In the genomic region with DNA sequence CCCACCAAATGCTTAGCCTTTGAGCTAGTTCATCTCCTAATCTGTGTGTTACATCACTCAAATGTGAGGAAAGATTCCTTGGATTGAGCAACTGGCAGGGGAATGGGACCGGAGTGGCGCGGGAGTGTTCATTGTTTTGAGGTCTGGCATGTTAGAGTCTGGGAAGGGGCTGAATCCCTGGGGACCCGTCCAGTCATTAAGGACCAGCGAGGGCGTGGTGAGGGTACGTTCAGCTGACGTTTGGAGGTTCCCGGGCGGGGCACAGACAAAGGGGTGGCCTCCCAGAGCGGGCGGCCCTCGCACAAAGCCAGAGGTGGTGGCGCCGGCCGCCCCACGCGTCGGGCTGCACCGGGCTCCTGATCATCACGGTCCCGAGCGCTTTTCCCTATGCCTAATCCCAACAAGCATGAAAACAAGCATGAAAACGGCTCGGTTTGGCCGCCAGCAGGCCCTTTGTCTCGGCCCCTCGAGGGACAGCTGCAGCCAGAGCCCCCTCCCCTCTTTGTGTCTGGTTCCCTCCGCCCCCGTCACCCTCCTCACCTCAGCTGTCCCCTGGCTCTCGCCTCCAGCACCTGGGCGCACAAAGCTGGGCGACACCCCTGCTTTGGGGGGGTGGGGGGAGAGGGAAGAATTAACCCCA, we compare ENCODE assay signal across 8 mouse cellular contexts. TPM values are rescaled to one million over a fixed set of nuclear protein-coding genes. Genes with fewer than 3 reads are reported as not detected.
DNase-seq lines count a peak whose midpoint lies in the region; ATAC-seq and TF ChIP-seq lines count a peak whose summit lies in the region.

No protein-coding gene starts in this region.

- no peaks in the 10 kb centered on the region for H3K9me3 ChIP-seq in embryonic facial prominence, embryonic 12.5 days
- no peaks in the 10 kb centered on the region for H3K9me3 ChIP-seq in intestine, embryonic 16.5 days (ENCODE audit: control insufficient read depth, low read length)
- H3K9me3 ChIP-seq in neural tube, embryonic 13.5 days: no peaks in the 10 kb centered on the region

- peak overlapping the region; percentile 57; the same call in 1 of the 2 replicates for H3K9ac ChIP-seq in embryonic facial prominence, embryonic 12.5 days
- H3K9ac ChIP-seq in intestine, embryonic 16.5 days (ENCODE audit: low read depth, low read length): peak overlapping the region; percentile 54
- H3K9ac ChIP-seq in neural tube, embryonic 13.5 days: peak overlapping the region; percentile 74

- H3K36me3 ChIP-seq in embryonic facial prominence, embryonic 12.5 days: no peaks in the 10 kb centered on the region
- no peaks in the 10 kb centered on the region for H3K36me3 ChIP-seq in intestine, embryonic 16.5 days (ENCODE audit: control insufficient read depth, insufficient read depth, low read length)
- no peaks in the 10 kb centered on the region for H3K36me3 ChIP-seq in neural tube, embryonic 13.5 days

- 2% methylated on average over 33 of the region's 33 CpGs for WGBS in embryonic facial prominence, embryonic 12.5 days
- WGBS in intestine, embryonic 16.5 days: 4% methylated on average over 32 of the region's 33 CpGs
- WGBS in neural tube, embryonic 13.5 days: 2% methylated on average over 32 of the region's 33 CpGs

- peak; percentile 25; the same call in 1 of the 2 replicates for ATAC-seq in embryonic facial prominence, embryonic 12.5 days (ENCODE audit: insufficient number of reproducible peaks, insufficient read depth, low FRiP score, low TSS enrichment)
- peak; percentile 44; the same call in 1 of the 2 replicates for ATAC-seq in intestine, embryonic 16.5 days
- ATAC-seq in neural tube, embryonic 13.5 days (ENCODE audit: low read depth): peak; percentile 82
- ATAC-seq in erythroblast, adult 5-6 weeks (replicated peaks; ENCODE audit: low FRiP score, poor library complexity, severe bottlenecking): no peak

- peaks cover 3% of the 10 kb centered on the region; the same call in 1 of the 2 replicates for H3K27me3 ChIP-seq in embryonic facial prominence, embryonic 12.5 days
- 0 out of 2 replicates have a peak, but pooled peaks cover 6% of the 10 kb centered on the region for H3K27me3 ChIP-seq in intestine, embryonic 16.5 days (replicated peaks; ENCODE audit: control insufficient read depth, insufficient read depth, low read length)
- H3K27me3 ChIP-seq in neural tube, embryonic 13.5 days: peaks cover 39% of the 10 kb centered on the region

- peak overlapping the region; percentile 17 for H3K4me3 ChIP-seq in layer of hippocampus, adult 2 months
- H3K4me3 ChIP-seq in embryonic facial prominence, embryonic 12.5 days: peak overlapping the region; percentile 36
- H3K4me3 ChIP-seq in intestine, embryonic 16.5 days (ENCODE audit: low read length): peak overlapping the region; percentile 38
- peak overlapping the region; percentile 35 for H3K4me3 ChIP-seq in neural tube, embryonic 13.5 days

- peaks cover 14% of the 10 kb centered on the region; the same call in 1 of the 2 replicates for H3K4me1 ChIP-seq in embryonic facial prominence, embryonic 12.5 days
- peaks cover 7% of the 10 kb centered on the region for H3K4me1 ChIP-seq in intestine, embryonic 16.5 days (ENCODE audit: control insufficient read depth, insufficient read depth, low read length)
- peaks cover 14% of the 10 kb centered on the region for H3K4me1 ChIP-seq in neural tube, embryonic 13.5 days (replicated peaks)

- H3K4me2 ChIP-seq in embryonic facial prominence, embryonic 12.5 days (replicated peaks): peak overlapping the region; percentile 71
- H3K4me2 ChIP-seq in intestine, embryonic 16.5 days (ENCODE audit: low read depth, low read length): peak overlapping the region; percentile 55
- peak overlapping the region; percentile 62 for H3K4me2 ChIP-seq in neural tube, embryonic 13.5 days

- H3K27ac ChIP-seq in layer of hippocampus, adult 2 months: no peak overlapping the region
- H3K27ac ChIP-seq in embryonic facial prominence, embryonic 12.5 days: peak overlapping the region; percentile 41
- H3K27ac ChIP-seq in intestine, embryonic 16.5 days (ENCODE audit: low read length): no peak overlapping the region
- H3K27ac ChIP-seq in neural tube, embryonic 13.5 days (replicated peaks): peak overlapping the region; percentile 85

- TF ChIP-seq CTCF in layer of hippocampus, adult 2 months (conservative IDR thresholded peaks at IDR 0.05): no peak

- no peak for DNase-seq in layer of hippocampus, adult 2 months (ENCODE audit: low spot score in 2 of 2)
- no peak for DNase-seq in layer of hippocampus, postnatal 14 days (ENCODE audit: low spot score in 2 of 2)
- DNase-seq in B cell, adult 2 months: no peak
- DNase-seq in urinary bladder, postnatal 36 days (ENCODE audit: low spot score in 2 of 2): no peak

RNA-seq across cellular contexts. Expression of gene 5730409E04Rik, which starts 10.2 kb away (rescaled TPM):
- 10 to 100 TPM; 64.3 to 72.3 TPM for total RNA-seq in layer of hippocampus, adult 2 months (2021)
- 10 to 100 TPM; 68.6 TPM for total RNA-seq in layer of hippocampus, postnatal 14 days (2021)
- 2.9 and 4.6 TPM in 2 replicates for polyA plus RNA-seq in embryonic facial prominence, embryonic 12.5 days (2016; fragmentation: Nextera tagmentation; extraction: Ambion mirVana)
- polyA plus RNA-seq in intestine, embryonic 16.5 days (2015; fragmentation: Nextera tagmentation; extraction: Ambion mirVana): 1.7 and 1.9 TPM in 2 replicates
- 7.2 and 7.6 TPM in 2 replicates for polyA plus RNA-seq in neural tube, embryonic 13.5 days (2015; fragmentation: Nextera tagmentation; extraction: Ambion mirVana)
- 1.2 TPM in 1 of 2 replicates, not detected in the other for total RNA-seq in erythroblast, adult 5-6 weeks (2015; ENCODE audit: low replicate concordance)
- 0.09 TPM in 1 of 2 replicates, not detected in the other for total RNA-seq in erythroblast, adult 5-6 weeks (2017; ENCODE audit: low replicate concordance)

RNA-seq across cellular contexts. Expression of gene Psmb2, which starts 57.6 kb away (rescaled TPM):
- 100 to 1,000 TPM; 111 to 115 TPM for total RNA-seq in layer of hippocampus, adult 2 months (2021)
- total RNA-seq in layer of hippocampus, postnatal 14 days (2021): 100 to 1,000 TPM; 128 to 130 TPM
- 459 and 471 TPM in 2 replicates for polyA plus RNA-seq in embryonic facial prominence, embryonic 12.5 days (2016; fragmentation: Nextera tagmentation; extraction: Ambion mirVana)
- polyA plus RNA-seq in intestine, embryonic 16.5 days (2015; fragmentation: Nextera tagmentation; extraction: Ambion mirVana): 477 and 515 TPM in 2 replicates
- 464 and 490 TPM in 2 replicates for polyA plus RNA-seq in neural tube, embryonic 13.5 days (2015; fragmentation: Nextera tagmentation; extraction: Ambion mirVana)
- 54.5 and 89.0 TPM in 2 replicates for total RNA-seq in erythroblast, adult 5-6 weeks (2015; ENCODE audit: low replicate concordance)
- 14.4 and 30.6 TPM in 2 replicates for total RNA-seq in erythroblast, adult 5-6 weeks (2017; ENCODE audit: low replicate concordance)

Comparison
In these comparisons a context has a peak if more than half of its experiments do, and no peak if none do; other contexts are left out.
1. H3K27ac ChIP-seq: peak in embryonic facial prominence, embryonic 12.5 days (single experiment) and neural tube, embryonic 13.5 days (single experiment); none in layer of hippocampus, adult 2 months (single experiment) and intestine, embryonic 16.5 days (single experiment).
2. RNA of gene 5730409E04Rik, which starts 10.2 kb away (total RNA-seq): 64.3 to 72.3 TPM in layer of hippocampus, adult 2 months and 68.6 TPM in layer of hippocampus, postnatal 14 days; 0.09 to 1.2 TPM in erythroblast, adult 5-6 weeks; every median in the first group is over 10 times any median in the second.
3. Peak in every context shown above with its lines, with median percentiles within 50 percentile points of each other: H3K4me3 ChIP-seq, H3K4me2 ChIP-seq and H3K9ac ChIP-seq.